Mouse (Mus musculus) embryonic facial prominence, embryonic 14.5 days (tissue): ENCODE measurements around the gene Olfr700. TPM values are rescaled to one million over a fixed set of nuclear protein-coding genes. Genes with fewer than 3 reads are reported as not detected.
"Not testable (repeated sequence)": the region's sequence is repeated elsewhere in the genome, so short reads cannot be mapped to it uniquely, and the experiment has no call there.

ENCODE experiments used
- ATAC-seq: fragments of 200-750 bp; cut with Nextera tagmentation; 2 replicates; pipeline ENCODE4 v1.8.0; 2017; ENCODE audit warnings: low read depth, moderate number of reproducible peaks, moderate TSS enrichment
- DNase-seq: peaks from one replicate; pipeline ENCODE4 v3.0.0-alpha.2; 2015; ENCODE audit warnings: low spot score
- H3K27ac ChIP-seq: fragments of 300-500 bp; sonication (generic); replicated peaks from 2 replicates; pipeline ENCODE4 v1.5.1; 2014; ENCODE audit warnings: low read depth, mild to moderate bottlenecking, low read length, moderate library complexity
- H3K27me3 ChIP-seq: fragments of 300-500 bp; sonication (generic); replicated peaks from 2 replicates; pipeline ENCODE4 v1.6.1; 2014; ENCODE audit warnings: low read length; ENCODE audit not compliant: control insufficient read depth, insufficient read depth
- H3K36me3 ChIP-seq: fragments of 300-500 bp; sonication (generic); 2 replicates; pipeline ENCODE4 v1.6.1; 2014; ENCODE audit warnings: low read length, mixed read lengths; ENCODE audit not compliant: control insufficient read depth, insufficient read depth
- H3K4me1 ChIP-seq: fragments of 300-500 bp; sonication (generic); 2 replicates; pipeline ENCODE4 v1.6.1; 2014; ENCODE audit warnings: antibody characterized with exemption, low read length; ENCODE audit not compliant: control insufficient read depth, insufficient read depth
- H3K4me2 ChIP-seq: fragments of 300-500 bp; sonication (generic); 2 replicates; pipeline ENCODE4 v1.6.1; 2014; ENCODE audit warnings: low read depth, mild to moderate bottlenecking, low read length, moderate library complexity, mixed read lengths
- H3K4me3 ChIP-seq: fragments of 300-500 bp; sonication (generic); 2 replicates; pipeline ENCODE4 v1.5.1; 2014; ENCODE audit warnings: low read depth, mild to moderate bottlenecking, low read length
- H3K9ac ChIP-seq: fragments of 300-500 bp; sonication (generic); 2 replicates; pipeline ENCODE4 v1.6.1; 2014; ENCODE audit warnings: low read depth, mild to moderate bottlenecking, low read length, moderate library complexity, mixed read lengths
- H3K9me3 ChIP-seq: fragments of 300-500 bp; sonication (generic); 2 replicates; pipeline ENCODE4 v1.6.1; 2016; ENCODE audit warnings: low read length; ENCODE audit not compliant: control insufficient read depth
- WGBS: fragments of 180-500 bp; shearing (Covaris S2); extraction: QIAGEN DNeasy Blood & Tissue Kit; methylation state at CpG from one replicate; pipeline ENCODE4 v1.1.7; 2014; 5-methylcytosine and 5-hydroxymethylcytosine counted together
- polyA plus RNA-seq: library from polyadenylated mRNA; unstranded; fragments of >200 nt; fragmentation: Nextera tagmentation; extraction: Ambion mirVana; gene quantifications from 2 replicates; pipeline ENCODE4 v1.2.1, GENCODE M21; 2014

Gene Olfr700
- not detected in 2 replicates for polyA plus RNA-seq

DNA sequence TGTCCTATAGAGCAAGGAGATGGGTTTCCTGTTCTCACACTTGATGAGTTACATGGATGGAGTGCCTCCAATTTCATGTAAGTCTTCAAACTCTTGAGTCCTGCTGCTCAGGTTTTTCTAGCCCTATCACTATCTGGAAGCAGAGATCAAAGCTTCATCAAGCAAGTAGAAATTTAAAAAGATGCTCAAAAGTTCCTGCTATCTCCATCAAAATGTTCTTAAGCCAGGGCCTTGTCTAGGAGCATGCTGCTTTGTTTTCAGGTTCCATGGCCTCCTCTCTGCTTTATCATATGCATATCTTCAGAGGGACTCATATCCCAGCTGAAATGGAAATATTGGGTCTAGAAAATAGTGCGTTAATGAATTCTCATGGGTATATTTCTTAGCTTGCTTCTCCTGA, at the start of gene Olfr700:
TSS of gene Olfr700 (minus strand) at position 101 of the 400 bp plus-strand sequence.
- no peak for ATAC-seq
- Histone ChIP-seq H3K9ac (no peak within 1 kb of the TSS), H3K4me3 (no peak within 1 kb of the TSS), H3K9me3 (no peaks in the 10 kb centered on the region), H3K27me3 (no peaks in the 10 kb centered on the region), H3K4me1 (no peaks in the 10 kb centered on the region), H3K36me3 (no peaks in the 10 kb centered on the region), H3K27ac (no peak within 1 kb of the TSS), H3K4me2 (no peak within 1 kb of the TSS)
- 85% methylated on average over 1 of the region's 1 CpGs for WGBS
- no peak for DNase-seq

DNA sequence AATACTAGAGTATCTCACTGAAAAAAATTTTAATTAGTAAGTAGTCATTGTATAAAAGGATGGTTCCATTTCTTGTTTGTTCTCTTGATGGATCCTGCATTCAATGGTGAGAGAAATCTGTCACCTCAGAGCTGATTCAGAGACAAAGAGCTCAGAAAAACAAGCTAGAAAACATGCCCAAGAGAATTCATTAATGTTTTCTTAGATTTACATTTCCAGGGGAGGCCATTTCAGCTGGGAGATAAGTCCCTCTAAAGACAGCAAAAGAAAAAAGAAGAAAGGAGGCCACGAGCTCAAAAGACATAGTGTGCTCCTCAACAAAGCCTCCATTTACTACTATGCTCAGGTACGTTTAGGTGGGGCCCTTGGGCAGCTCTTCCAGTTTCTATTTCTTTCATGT, 34.4 kb upstream of the Olfr700 start, which contains the start of gene Olfr703:
TSS of gene Olfr703 (plus strand) at position 301 of the 400 bp plus-strand sequence.
- H3K27me3 ChIP-seq, result no peaks in the 10 kb centered on the region

DNA sequence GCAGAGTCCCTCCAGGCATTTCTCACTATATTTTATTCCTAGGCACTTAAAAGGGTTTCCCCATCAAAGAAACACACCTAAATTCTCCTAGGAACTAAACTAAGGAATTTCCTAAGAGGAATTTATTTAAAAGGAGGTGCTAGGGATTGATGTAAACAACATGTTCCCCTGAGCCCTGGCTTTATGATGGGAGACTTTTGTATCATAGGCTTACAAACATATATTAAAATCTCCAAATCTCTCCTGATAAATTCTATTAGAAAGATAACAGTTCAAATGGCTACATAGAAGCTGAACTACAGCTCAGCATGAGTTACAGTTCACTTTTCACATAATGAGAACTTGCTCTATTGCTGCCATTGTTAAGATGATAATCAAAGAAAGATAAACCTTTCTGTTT, 25.2 kb upstream of the Olfr700 start, which contains the start of gene Olfr702:
TSS of gene Olfr702 (minus strand) at position 101 of the 400 bp plus-strand sequence.
- Histone ChIP-seq H3K4me1 (no peaks in the 10 kb centered on the region), H3K27ac (no peak within 1 kb of the TSS), H3K9ac (no peak within 1 kb of the TSS), H3K4me3 (no peak within 1 kb of the TSS), H3K9me3 (no peaks in the 10 kb centered on the region), H3K36me3 (no peaks in the 10 kb centered on the region), H3K27me3 (no peaks in the 10 kb centered on the region), H3K4me2 (no peak within 1 kb of the TSS)
- no peak for ATAC-seq
- no peak for DNase-seq

More for the DNA sequence above, 34.4 kb upstream of the Olfr700 start, which contains the start of gene Olfr703:
- Histone ChIP-seq H3K9me3 (no peaks in the 10 kb centered on the region), H3K4me1 (no peaks in the 10 kb centered on the region), H3K27ac (no peak within 1 kb of the TSS), H3K4me2 (no peak within 1 kb of the TSS), H3K9ac (no peak within 1 kb of the TSS), H3K36me3 (no peaks in the 10 kb centered on the region), H3K4me3 (no peak within 1 kb of the TSS)
- 43% methylated on average over 2 of the region's 2 CpGs for WGBS
- DNase-seq (no peak), ATAC-seq (no peak)

DNA sequence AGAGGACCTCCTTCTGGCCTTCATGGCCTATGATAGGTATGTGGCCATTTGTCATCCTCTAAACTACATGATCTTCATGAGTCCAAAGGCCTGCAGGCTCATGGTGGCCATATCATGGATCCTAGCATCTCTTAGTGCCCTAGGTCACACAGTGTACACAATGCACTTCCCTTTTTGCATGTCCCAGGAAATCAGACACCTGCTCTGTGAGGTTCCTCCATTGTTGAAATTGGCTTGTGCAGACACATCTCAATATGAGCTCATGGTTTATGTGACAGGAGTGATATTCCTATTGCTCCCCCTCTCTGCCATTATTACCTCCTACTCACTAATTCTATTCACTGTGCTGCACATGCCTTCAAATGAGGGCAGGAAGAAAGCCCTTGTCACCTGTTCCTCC, 9.8 kb upstream of the Olfr700 start:
- Histone ChIP-seq H3K4me1 (no peaks in the 10 kb centered on the region), H3K9ac (no peak overlapping the region), H3K9me3 (no peaks in the 10 kb centered on the region), H3K36me3 (no peaks in the 10 kb centered on the region), H3K4me3 (no peak overlapping the region), H3K27ac (no peak overlapping the region), H3K4me2 (no peak overlapping the region), H3K27me3 (no peaks in the 10 kb centered on the region)
- DNase-seq, result no peak
- no peak for ATAC-seq

DNA sequence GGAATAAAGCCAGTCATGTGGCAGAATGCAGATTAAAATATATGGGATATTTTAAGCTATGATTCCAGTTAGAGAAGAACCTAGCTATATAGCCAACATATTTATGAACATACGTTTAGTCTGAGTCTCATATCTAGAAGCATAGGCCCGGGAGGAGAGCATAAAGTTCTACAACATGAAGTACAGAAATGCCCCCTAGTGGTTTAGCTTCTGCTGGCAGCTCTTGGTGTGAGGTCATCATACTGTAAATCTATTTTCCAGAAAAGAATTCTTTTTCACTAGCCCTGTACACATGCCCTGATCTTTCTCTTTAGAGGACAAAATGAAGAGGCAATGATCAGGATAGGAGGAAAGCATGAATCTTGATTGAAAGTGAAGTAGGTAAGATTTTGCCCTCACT, 7.1 kb upstream of the Olfr700 start:
- Histone ChIP-seq H3K4me2 (no peak overlapping the region), H3K27ac (no peak overlapping the region), H3K36me3 (no peaks in the 10 kb centered on the region), H3K27me3 (no peaks in the 10 kb centered on the region), H3K9ac (no peak overlapping the region), H3K4me3 (no peak overlapping the region), H3K4me1 (no peaks in the 10 kb centered on the region), H3K9me3 (no peaks in the 10 kb centered on the region)
- peak; percentile 22 for DNase-seq
- ATAC-seq, result no peak
- 58% methylated on average over 2 of the region's 2 CpGs for WGBS

DNA sequence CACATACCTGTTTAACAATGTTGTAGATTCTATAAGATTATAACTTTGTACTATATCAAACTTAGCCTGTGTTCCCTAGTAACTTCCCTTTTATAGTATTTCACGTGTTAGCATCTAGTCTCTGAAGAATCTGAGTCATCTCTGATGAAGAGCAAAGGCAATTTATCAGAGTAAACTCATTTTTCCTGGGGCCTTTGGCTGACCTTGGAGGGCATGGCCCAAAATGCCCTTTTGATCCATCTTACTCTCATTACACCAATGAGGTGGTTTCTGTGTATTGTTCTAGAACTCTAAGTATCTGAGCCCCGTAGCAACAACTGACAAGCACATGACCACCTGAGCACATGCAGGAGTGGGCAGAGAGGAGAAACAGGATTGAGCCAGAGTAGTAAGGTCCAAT, 5.2 kb upstream of the Olfr700 start, which contains the start of gene Olfr701:
TSS of gene Olfr701 (plus strand) at position 301 of the 400 bp plus-strand sequence.
- no peaks in the 10 kb centered on the region for H3K27me3 ChIP-seq
- H3K4me2 ChIP-seq, result no peak within 1 kb of the TSS
- no peaks in the 10 kb centered on the region for H3K4me1 ChIP-seq
- H3K4me3 ChIP-seq, result no peak within 1 kb of the TSS
- no peaks in the 10 kb centered on the region for H3K9me3 ChIP-seq
- H3K9ac ChIP-seq, result no peak within 1 kb of the TSS
- no peaks in the 10 kb centered on the region for H3K36me3 ChIP-seq
- H3K27ac ChIP-seq, result no peak within 1 kb of the TSS
- ATAC-seq (no peak), DNase-seq (no peak)
- WGBS, result 70% methylated on average over 2 of the region's 2 CpGs

DNA sequence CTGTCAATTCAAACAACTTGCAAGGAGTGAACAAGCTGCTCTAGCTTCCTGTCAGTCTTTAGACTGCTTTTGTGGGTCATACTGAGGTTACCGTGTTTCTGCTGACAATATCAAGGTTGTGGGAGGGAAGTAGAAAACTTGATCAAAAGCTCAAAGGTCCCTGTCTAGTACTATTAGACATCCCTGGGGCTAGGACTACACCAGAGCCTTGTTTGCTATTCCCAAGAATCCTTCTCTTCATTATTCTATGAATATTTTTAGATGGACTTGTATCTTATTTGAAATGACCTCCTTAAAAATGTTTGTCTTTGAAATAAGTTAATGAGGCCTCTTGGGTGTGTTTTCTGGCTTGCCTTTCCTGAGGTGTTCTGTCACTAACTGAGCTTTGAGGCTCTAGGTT, 15.5 kb downstream of the Olfr700 start, which contains the start of gene Olfr699:
TSS of gene Olfr699 (minus strand) at position 101 of the 400 bp plus-strand sequence.
- no peaks in the 10 kb centered on the region for H3K9me3 ChIP-seq
- WGBS, result 83% methylated on average over 1 of the region's 1 CpGs
- no peaks in the 10 kb centered on the region for H3K27me3 ChIP-seq
- H3K4me1 ChIP-seq, result no peaks in the 10 kb centered on the region
- no peak within 1 kb of the TSS for H3K9ac ChIP-seq
- no peak within 1 kb of the TSS for H3K27ac ChIP-seq
- H3K4me3 ChIP-seq, result no peak within 1 kb of the TSS
- ATAC-seq, result no peak
- no peak within 1 kb of the TSS for H3K4me2 ChIP-seq
- H3K36me3 ChIP-seq, result no peaks in the 10 kb centered on the region
- DNase-seq, result no peak

DNA sequence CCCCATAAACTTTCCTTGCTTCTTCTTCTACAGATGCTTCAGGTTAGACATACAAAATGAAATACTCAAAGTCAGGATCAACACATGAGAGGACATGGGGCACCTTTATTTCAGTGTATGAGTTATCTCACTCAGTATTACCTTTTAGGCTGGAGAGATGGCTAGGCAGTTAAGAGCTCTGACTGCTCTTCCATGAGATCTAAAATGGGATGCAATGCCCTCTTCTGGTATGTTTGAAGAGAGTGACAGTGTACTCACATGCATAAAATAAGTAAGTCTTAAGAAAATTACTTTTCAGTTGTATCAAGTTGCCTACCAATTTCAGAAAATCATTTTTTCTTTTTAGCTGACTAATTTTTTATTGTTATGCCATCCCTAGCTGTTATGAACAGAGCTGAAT, 20.3 kb downstream of the Olfr700 start:
- no peak for ATAC-seq
- Histone ChIP-seq H3K9ac (no peak overlapping the region), H3K9me3 (no peaks in the 10 kb centered on the region)

DNA sequence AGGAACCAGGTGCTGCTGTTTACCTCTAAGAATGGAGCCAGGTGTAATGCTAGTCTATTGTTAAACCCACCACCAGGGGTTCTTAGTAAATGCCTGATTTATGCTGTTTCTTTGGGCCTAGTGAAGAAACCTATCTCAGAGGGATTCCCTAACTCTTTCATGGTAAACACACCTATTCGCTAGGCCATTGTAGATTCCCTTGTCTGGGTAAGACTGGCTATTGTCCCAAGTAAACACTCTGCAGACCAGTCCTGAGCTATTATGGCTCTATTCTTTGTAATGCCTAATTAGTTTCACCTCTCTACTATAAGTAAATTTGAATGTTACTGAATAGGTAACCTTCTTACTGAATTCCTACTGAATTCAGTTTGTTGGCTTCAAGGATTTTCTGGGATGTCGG, 47.6 kb downstream of the Olfr700 start:
- not testable (repeated sequence) for H3K27ac ChIP-seq, H3K4me1 ChIP-seq, H3K9ac ChIP-seq, H3K36me3 ChIP-seq, H3K9me3 ChIP-seq, ATAC-seq, DNase-seq, H3K27me3 ChIP-seq, H3K4me2 ChIP-seq, H3K4me3 ChIP-seq
- WGBS, result 88% methylated on average over 2 of the region's 2 CpGs

More for the DNA sequence above, 20.3 kb downstream of the Olfr700 start:
- Histone ChIP-seq H3K36me3 (no peaks in the 10 kb centered on the region), H3K4me1 (no peaks in the 10 kb centered on the region), H3K27ac (no peak overlapping the region), H3K4me2 (no peak overlapping the region), H3K27me3 (no peaks in the 10 kb centered on the region), H3K4me3 (no peak overlapping the region)
- no peak for DNase-seq
